Mouse (Mus musculus) embryonic stem cell, embryonic (primary cell): ENCODE measurements around the gene Hdac4.

Experiments
- CTCF ChIA-PET, 4 experiments: fragments of 300-600 bp in 2 of 4; fragments of 350-600 bp in 2 of 4; sonication (Branson Sonifier 250); formaldehyde crosslinking; loops; one replicate each; lab custom pipeline; 2022; ENCODE audit warnings: inconsistent platforms in 2 of 4; lab: Charles Lee
- POLR2A ChIA-PET, 4 experiments: fragments of 300-600 bp in 2 of 4; fragments of 350-600 bp in 2 of 4; sonication (Branson Sonifier 250); formaldehyde crosslinking; loops; one replicate each; lab custom pipeline; 2022; ENCODE audit warnings: antibody characterized with exemption in 4 of 4, inconsistent platforms in 1 of 4; lab: Charles Lee

Hdac4 gene

GRCm38 (mm10) chr1:92195360-92196149 is at the start of gene Hdac4:
TSS of gene Hdac4 (minus strand) at chr1:92195699.
- CTCF ChIA-PET: interaction anchor here in 1 of 4 experiments (0.6 kb wide), 1 partner anchor 77 kb away, joined by 6 read pairs; no protein-coding TSS in a partner anchor
- POLR2A ChIA-PET: interaction anchor here in 3 of 4 experiments (0.7 to 5.8 kb wide), 6 partner anchors 8 to 892 kb away, joined by 3 to 28 read pairs (median 4); no protein-coding TSS in a partner anchor

GRCm38 (mm10) chr1:92243549-92243948 is 48.0 kb upstream of the Hdac4 start:
- ChIA-PET CTCF (interaction anchor here in 1 of 4 experiments (0.6 kb wide), 1 partner anchor 14 kb away, joined by 3 read pairs; no protein-coding TSS in a partner anchor), POLR2A (interaction anchor here in 1 of 4 experiments (0.8 to 1.0 kb wide), 2 partner anchors 11 to 17 kb away, joined by 4 read pairs; no protein-coding TSS in a partner anchor)

GRCm38 (mm10) chr1:92240072-92240471 is 44.6 kb upstream of the Hdac4 start:
- ChIA-PET POLR2A (interaction anchor here in 1 of 4 experiments (0.7 kb wide), 1 partner anchor 60 kb away, joined by 3 read pairs; no protein-coding TSS in a partner anchor), CTCF (no interaction called here)

- CTCF ChIA-PET: no interaction called here
- POLR2A ChIA-PET: no interaction called here
Measured at GRCm38 (mm10) chr1:92235600-92235999, 40.1 kb upstream of the Hdac4 start.

GRCm38 (mm10) chr1:92225297-92225696 is 29.8 kb upstream of the Hdac4 start:
- ChIA-PET POLR2A (interaction anchor here in 1 of 4 experiments (0.8 to 1.5 kb wide), 2 partner anchors 13 to 127 kb away, joined by 3 to 4 read pairs; no protein-coding TSS in a partner anchor), CTCF (no interaction called here)

- POLR2A ChIA-PET: interaction anchor here in 2 of 4 experiments (0.5 to 1.5 kb wide), 3 partner anchors 24 to 126 kb away, joined by 3 to 12 read pairs (median 4); no protein-coding TSS in a partner anchor
- CTCF ChIA-PET: no interaction called here
Measured at GRCm38 (mm10) chr1:92223956-92224891, 28.7 kb upstream of the Hdac4 start.

- POLR2A ChIA-PET: no interaction called here
Measured at GRCm38 (mm10) chr1:92216710-92217109, 21.2 kb upstream of the Hdac4 start.

GRCm38 (mm10) chr1:92215996-92216630 is 20.6 kb upstream of the Hdac4 start:
- POLR2A ChIA-PET: no interaction called here
- CTCF ChIA-PET: interaction anchor here in 2 of 4 experiments (0.6 to 0.7 kb wide), 2 partner anchors 258 to 506 kb away, joined by 3 read pairs; no protein-coding TSS in a partner anchor

More at GRCm38 (mm10) chr1:92216710-92217109, 21.2 kb upstream of the Hdac4 start:
- CTCF ChIA-PET: no interaction called here

GRCm38 (mm10) chr1:92215131-92215638 is 19.7 kb upstream of the Hdac4 start:
- ChIA-PET POLR2A (interaction anchor here in 1 of 4 experiments (0.7 kb wide), 1 partner anchor 11 kb away, joined by 3 read pairs; no protein-coding TSS in a partner anchor), CTCF (no interaction called here)

- POLR2A ChIA-PET: interaction anchor here in 2 of 4 experiments (0.6 to 1.0 kb wide), 3 partner anchors 13 to 228 kb away, joined by 3 to 4 read pairs (median 3); no protein-coding TSS in a partner anchor
- CTCF ChIA-PET: no interaction called here
Measured at GRCm38 (mm10) chr1:92212003-92212750, 16.7 kb upstream of the Hdac4 start.

- ChIA-PET CTCF (no interaction called here), POLR2A (no interaction called here)
Measured at GRCm38 (mm10) chr1:92202639-92203352, 7.3 kb upstream of the Hdac4 start.

- POLR2A ChIA-PET: no interaction called here
- CTCF ChIA-PET: no interaction called here
Measured at GRCm38 (mm10) chr1:92190463-92190862, 5.0 kb downstream of the Hdac4 start.

- POLR2A ChIA-PET: interaction anchor here in 2 of 4 experiments (0.8 to 1.3 kb wide), 4 partner anchors 9 to 287 kb away, joined by 3 read pairs; partner anchors contain the start of genes Hdac4 (in 1 of the 2) and Ndufa10 (in 1 of the 2)
- CTCF ChIA-PET: no interaction called here
Measured at GRCm38 (mm10) chr1:92187137-92187536, 8.4 kb downstream of the Hdac4 start.

- POLR2A ChIA-PET: no interaction called here
- CTCF ChIA-PET: no interaction called here
Measured at GRCm38 (mm10) chr1:92184600-92184999, 10.9 kb downstream of the Hdac4 start.

- CTCF ChIA-PET: interaction anchor here in 1 of 4 experiments (0.8 kb wide), 1 partner anchor 221 kb away, joined by 3 read pairs; no protein-coding TSS in a partner anchor
- POLR2A ChIA-PET: interaction anchor here in 2 of 4 experiments (0.8 to 3.9 kb wide), 11 partner anchors 9 to 249 kb away, joined by 3 to 28 read pairs (median 4); partner anchors contain the start of gene Hdac4 (in 2 of the 2)
Measured at GRCm38 (mm10) chr1:92183101-92183790, 12.3 kb downstream of the Hdac4 start.

GRCm38 (mm10) chr1:92181970-92182369 is 13.5 kb downstream of the Hdac4 start:
- ChIA-PET CTCF (interaction anchor here in 1 of 4 experiments (0.7 kb wide), 1 partner anchor 1120 kb away, joined by 3 read pairs; no protein-coding TSS in a partner anchor), POLR2A (interaction anchor here in 2 of 4 experiments (0.6 to 3.9 kb wide), 7 partner anchors 12 to 1117 kb away, joined by 3 to 28 read pairs (median 4); partner anchors contain the start of genes Hdac4 (in 1 of the 2) and Ndufa10 (in 1 of the 2))
